Mouse (Mus musculus) layer of hippocampus, postnatal 10 days (tissue): ENCODE measurements at regions not wholly inside any gene's neighbourhood (a gene's known extent, or its start where the extent isn't known, plus 50 kb on each side); places are given as distances from the start of the nearest gene placed in this dataset.

ENCODE experiments used
- DNase-seq, 2 experiments: peaks; one replicate each; pipeline ENCODE4 v3.0.0; 2021; ENCODE audit warnings: low spot score in 2 of 2

DNA sequence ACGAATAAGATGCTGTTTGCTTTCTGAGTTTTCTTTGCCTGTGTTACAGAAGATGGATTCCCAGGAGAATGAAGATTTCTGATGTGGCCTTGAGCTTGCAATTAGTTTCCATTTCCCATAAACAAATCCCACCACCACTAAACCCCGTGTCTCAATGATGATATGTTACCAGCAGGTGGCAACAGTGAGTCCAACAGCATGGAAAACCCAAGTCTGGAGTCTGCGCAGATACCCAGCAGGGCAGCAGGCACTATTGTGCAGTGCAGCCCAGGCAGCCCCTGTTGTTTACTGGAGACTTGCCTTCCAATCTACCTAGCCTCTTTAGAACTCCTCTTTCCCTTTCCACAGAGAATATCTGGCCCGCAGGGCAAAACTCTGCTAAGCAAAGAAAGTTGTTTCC, 62.7 kb downstream of the Bmp2 start:
- DNase-seq: no peak

DNA sequence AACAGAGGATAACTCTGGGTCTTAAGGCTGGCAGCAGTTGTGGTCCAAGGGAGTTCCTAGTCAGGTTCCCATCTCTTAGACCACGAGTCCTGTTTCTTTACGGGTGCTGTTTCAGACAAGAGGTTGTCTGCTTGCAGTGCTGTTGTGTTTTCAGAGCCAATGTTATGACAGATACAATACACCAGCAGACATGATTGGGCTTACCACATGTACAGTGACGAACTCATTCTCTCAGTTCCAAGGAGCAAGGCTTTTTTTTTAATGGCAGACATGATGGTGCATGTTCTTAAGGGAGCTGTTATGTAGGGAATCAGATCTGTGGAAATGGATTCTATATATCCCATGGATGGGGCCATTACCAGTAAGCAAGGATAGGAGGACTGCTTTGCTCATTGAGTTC, 63.3 kb downstream of the Bmp2 start:
- no peak for DNase-seq

DNA sequence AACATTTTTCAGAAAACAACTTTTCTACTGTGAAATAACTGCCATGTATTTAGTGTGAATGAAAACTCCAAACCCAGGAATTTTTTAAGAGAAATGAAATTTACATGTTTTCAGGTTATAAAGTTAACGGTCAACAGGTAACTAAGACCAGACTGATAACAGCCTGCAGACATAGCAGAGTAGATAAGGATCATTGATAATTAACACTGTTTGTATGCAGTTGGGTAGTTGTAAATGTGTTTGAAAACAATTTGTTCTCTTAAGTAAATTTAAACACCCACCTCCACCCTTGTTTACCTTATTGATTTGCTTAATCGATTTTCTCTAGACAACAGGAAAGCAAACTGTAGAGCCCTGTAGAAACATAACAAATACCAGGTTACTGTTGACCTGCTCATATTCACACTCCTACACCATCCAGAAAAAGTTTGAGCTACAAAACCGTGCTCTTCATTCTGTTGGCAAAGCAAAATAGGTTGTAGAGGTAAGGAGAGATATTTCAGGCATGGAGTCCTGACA, 65.4 kb downstream of the Bmp2 start:
- DNase-seq: no peak

DNA sequence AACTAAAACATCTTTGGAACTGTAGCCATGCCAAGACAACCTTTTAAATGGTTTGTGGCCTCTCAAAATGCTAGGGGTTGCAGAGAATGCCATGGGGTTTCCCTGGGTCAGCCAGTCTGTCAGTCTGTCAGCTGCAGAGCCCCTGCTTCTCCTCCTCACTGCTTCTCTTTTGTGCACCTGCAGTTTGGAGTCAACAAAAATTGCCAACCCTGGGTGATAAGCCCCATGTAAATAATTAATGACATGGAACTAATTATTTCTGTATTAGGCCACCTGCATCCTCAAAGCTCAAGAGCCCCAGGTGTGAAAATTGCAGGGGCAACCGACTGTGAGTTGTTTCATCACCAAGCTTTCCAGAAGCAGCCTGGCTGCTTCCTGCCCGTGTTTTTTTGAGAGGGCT, 70.6 kb downstream of the Bmp2 start:
- DNase-seq: no peak

DNA sequence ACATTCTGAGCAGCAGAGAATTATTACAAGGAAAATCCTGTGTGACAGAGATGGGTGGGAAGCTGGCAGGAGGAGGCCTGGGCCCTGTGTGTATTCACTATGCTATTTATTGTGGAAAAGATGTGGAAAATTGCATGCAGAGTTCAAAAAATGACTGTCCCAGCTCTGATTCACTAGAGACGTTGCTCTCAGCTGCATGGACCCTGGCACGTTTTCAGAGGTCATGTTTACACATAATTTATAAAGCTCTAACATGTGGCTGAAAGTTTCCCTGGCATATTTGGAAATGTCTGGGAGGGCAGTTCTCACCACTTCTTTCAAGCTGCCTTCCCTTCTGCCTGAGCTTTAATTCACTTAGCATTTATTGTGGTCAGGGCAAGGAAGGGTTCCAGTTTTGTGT, 73.6 kb downstream of the Bmp2 start:
- DNase-seq: no peak

DNA sequence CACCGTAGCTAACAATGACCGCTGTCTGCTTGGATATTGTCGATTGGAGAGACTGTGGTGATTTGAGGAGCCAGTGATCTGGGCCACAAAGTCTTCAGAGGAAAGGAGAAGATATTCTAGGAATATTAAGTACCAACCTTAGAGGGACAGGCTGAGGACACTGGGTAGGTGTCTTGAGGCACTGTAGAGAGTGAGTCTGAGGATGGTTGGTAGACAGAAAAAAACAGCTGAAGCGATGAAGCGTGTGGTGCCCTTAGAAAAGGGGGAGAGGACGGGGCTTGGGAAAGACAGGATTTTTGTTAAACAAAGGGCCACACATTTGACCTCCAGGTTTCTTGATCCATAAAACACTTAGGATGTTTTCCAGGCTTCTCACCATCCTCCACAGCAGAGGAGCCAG, 76.9 kb downstream of the Bmp2 start:
- no peak for DNase-seq

DNA sequence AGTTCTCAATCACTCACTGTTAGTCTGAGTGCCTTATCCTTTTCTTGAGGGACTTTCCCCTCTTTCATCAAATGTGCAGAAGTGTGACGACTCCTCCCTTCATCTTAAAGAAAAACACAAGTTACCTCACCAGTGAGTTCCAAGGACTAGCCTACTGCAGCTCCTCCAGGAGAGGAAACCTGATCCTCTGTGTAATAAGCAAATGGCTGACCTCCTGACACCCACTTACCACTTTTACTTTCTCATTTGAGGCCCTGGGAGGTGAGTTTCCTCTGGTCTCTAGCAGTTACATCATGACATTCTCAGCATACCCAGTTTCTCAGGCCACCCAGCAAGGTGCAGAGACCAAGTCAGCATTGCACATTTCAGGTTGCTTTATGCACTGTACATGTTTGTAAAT, 83.5 kb downstream of the Bmp2 start:
- DNase-seq: no peak

DNA sequence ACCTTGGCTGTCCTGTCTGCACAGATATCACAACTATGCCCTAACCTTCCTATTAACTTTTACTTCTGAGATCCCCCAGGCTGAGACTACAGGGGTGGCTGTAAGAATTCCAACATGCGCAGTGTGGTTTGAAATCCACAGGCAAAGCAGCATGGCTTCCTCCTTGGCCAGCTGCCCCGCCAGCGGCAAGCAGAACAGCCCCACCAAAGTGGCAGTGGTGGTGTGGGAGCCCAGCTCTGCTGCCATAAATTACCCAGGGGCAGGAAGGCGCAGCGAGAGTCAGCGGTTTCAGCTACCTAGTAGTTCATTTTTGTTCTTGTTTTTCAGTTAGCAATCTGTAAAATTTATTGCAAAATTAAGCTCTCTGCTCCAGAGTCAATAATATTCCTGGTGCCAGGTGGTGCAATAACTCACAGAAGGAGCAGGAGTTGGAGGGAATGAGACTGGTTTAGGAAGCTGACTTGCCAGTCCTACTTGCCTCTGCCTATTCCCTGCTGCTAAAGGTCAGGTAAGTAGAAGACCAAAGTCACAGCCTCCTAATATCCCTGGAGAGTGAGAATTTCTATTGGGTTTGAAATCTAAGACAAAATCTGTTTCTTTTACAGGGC, 98.0 kb downstream of the Bmp2 start:
- no peak for DNase-seq

DNA sequence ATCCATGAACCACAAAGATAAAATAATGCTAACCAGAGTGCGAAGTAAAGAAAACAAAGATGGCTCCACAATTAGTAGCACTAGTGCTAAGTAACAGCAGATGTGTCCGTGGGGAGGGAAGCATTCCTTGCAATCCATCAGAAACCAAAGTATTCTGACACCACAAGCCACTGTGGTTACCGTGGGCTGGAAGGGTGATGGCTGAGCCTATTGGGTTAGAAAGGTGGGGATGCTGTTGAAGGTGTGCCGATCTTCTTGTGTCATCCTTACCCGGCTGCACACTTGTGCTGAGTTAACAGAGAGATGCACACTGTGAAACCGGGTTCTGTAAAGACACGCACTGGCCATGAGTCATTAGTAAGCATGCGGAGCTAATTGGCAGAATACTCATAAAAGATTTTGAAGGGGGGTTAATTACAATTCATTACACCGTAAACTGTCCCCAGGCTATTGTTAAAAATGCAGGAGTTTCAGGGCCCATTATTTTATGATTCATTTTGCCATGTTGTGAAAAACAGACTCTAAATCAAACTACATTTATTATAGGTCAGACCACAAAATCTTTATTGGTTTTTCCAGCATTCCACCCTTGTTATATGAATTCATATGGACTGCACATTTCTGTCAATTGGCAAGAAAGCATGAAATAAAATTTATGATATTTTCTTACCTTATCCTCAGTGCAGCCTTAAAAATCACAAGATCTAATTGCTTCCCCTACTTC, 114.5 kb downstream of the Bmp2 start:
- DNase-seq: no peak

DNA sequence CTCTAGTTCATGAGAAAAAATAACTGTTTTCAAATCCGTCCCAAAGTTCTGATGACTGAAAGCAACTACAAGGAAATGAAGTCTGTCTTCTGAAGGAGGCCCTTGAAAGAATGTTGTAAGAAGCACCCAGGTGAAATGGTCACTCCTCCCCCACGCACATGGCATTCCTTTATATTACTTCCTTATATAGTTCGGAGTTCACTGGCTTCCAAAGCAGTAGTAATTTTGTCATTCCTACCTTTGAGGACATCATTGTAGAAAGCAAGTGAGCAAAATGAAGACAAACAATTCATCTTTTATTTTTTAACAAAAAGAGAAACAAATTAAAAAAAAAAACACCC, 115.1 kb downstream of the Bmp2 start:
- no peak for DNase-seq

DNA sequence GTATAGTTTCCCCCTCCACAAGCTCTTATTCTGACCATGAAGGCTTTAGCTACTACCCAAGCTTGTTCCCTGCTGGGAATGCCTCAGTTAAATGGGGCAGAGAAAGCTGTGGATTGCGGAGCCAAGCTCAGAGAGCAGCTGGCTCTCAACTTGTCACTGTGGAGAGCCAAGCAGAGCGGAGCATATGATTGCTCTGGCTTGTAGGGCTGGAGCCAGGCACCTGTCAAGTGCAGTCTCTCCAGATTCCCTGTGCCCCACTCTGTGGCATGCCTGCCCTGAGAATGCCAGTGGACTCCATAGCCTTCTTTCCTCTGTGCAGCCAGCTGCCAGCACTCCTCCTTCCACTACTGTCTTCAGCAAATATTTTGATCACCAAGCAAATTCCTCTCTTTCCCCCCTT, 117.9 kb downstream of the Bmp2 start:
- DNase-seq: peak; percentile 30 to 43

DNA sequence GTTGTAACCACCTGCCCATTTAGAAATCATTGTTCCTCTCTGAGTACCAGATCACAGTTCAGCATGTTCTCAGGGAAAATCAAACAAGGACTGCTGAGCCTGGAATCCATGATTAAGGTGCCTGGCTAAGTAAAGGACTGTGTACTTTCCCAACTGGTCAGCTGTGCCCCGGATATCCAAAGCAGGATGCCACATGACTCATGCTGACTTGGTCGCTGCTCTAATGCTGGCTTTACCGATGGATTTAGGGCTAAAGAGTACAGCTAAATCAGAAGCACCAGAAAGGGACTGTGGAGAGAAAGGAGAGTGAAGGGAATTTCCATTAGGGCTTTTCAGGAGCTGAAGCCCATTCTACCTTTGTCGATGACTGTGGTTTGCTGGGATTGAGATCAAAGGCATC, 119.6 kb downstream of the Bmp2 start:
- no peak for DNase-seq

DNA sequence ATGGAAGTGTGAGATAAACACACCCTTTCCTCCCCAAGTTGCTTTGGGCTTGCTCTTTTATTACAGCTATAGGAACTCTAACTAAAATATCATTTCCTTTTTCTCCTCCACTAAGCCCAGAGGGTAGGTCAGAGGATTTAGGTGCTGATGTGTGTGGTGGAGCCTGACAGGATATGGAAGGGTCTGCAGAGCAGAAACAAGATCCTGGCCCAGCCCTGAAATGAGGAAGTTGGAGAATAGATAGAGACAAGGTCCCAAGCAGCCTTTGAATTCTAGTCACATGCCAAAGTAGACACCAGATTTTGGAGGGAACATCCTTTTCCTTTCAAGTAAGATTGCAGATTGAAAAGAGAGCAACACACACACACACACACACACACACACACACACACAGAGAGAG, 132.4 kb downstream of the Bmp2 start:
- DNase-seq: no peak

DNA sequence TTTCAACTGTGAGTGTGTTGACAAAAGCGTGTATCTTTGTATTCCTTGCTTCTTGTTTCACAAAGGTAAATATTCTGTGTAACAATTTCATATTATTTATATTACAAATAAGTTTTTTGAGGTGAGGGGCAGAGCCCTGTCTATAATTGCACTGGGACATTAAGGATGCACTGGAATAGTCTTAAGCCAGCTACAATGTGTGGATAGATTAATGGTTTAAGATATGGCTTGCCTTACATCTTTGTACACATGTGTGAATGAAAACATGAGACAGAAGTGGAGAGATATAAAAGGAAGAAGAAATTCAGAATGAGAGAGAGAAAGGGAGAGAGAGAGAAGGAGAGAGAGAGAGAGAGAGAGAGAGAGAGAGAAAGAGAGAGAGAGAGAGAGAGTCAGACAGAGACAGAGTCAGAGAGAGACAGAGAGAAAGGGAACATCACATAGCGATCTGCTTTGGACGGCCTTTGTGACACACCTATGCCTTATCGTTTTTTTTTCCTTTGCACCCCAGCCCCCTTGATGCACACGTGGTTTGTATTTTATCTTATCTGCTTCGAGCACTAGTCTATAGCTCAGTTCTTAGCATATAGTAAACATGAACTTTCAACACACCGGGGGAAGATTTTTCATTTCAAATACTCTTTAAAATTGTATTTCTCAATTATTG, 136.3 kb downstream of the Bmp2 start:
- no peak for DNase-seq

DNA sequence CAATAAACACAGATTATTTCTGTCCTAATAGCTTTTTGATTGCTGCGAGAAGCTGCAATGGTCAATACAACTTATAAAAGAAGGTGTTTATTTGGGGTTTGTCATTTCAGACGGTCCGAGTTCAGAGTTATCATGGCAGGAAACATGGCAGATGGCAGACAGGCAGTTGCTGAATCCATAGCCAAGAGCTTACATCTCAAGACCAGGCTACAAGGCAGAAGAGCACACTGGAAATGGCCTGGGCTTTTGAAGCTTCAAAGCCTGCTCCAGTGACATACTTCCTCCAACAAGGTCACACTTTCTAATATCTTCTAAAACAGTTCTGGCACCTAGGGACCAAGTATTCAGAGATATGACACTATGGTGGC, 136.8 kb downstream of the Bmp2 start:
- DNase-seq: no peak

DNA sequence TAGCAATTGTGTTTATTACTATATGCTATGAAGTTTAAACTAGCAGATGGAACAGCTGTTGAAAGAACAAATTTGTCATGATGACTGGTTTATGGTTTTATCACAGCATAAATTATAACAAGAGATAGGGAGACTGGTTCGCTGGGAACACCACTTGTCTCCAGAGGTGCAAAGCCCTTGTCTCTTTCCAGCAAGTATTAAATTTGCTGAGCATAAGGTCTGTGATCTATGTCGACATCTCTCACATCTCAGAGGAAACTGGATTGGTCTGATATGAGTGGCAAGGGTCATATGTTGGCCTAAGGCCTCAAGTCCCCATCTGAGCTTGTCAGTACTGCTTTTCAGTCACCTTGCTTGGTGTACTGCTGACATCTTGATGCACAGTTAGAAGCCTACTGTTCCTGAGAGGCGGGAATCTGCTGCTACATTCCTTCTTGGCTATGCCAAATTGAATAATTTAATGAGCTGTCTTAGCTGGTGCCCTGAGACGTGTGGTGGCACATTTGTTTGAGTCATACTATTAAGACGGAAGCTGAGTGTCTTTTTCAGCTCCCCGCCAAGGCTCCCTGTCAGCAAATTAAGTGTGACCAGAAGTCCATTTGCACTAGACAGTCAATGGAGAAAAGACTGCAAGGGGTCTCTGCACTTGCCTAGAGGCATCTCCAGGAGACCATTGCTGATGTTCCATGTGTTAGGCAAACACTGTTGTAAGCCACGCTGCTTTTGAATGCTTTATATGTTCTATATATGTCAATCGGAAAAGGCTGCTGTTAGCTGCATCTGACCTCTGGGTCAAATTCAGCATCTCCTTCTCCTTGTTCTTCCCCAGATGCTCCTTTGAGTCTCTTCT, 157.0 kb downstream of the Bmp2 start:
- DNase-seq: no peak

DNA sequence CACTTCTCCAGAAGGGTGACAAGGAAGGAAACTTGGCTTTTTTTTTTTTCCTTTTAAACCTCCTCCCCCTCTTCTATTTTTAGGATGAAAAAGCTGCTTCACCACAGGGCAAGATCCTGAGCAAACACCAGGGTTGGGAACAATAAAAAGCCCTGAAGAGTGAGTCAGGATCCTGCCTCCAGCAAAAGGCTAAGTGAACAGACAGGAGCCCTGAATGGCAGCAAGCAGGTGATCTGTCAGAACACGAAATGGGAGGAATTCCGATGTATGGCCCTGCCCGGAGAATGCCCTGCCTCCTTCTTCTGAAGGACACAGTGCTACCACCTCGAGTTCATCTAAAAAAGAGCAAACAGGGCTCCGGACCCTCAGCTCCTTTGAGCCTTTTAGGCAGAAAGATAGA, 164.3 kb downstream of the Bmp2 start:
- no peak for DNase-seq

DNA sequence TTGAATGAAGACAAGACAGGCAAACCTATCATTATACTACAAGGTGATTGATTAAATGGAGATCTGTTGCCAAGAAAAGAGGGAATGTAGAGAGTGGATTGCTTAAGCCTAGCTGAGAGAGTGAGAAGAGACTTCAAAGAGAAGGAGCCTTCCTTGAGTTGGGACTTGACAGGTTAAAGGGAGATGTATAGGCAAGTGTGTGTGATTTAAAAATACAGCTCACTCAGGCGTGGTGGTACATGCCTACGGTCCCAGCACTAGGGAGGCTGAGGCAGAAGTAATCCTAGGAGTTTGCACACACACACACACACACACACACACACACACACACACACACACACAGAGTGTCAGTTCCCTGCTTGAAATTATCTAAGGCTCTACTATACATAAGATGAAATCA, 165.1 kb downstream of the Bmp2 start:
- DNase-seq: no peak

DNA sequence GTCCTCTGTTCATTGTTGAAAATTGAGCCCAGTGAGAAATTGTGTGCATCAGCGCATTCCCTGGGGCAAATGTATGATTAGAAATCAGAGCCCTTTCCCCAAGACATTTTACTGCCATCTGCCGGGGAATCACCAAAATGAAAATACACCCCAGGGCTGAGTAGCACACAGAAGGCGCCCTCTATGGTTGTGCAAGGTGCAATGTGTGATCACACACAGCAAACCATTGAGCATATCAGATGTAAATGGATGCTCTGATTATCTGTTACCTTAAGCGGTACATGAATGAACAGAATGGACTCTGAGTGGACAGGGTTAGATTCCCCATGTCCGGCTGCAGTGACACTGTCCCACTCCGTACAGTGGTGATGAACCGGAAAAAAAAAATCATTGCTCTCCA, 172.4 kb downstream of the Bmp2 start:
- DNase-seq: peak; percentile 26 to 41

DNA sequence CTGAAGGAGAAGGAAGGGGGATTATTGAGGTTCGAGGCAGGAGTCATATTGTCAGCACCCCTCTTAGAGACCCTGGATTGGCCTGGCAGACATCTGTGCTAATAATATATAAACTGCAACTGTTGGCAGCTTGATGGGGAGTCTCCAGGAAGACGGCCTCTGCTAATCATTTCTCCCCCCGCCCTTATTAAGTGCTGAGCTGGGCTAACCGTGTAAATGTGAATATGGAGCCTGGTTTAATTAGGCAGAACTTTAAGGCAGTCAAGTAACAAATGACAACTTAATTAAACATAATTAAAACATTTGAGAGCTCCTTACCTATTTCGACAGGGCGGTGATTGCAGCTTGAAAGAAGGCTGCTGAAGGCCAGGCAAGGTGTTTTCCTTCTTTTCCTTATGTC, 172.8 kb downstream of the Bmp2 start:
- DNase-seq: no peak

DNA sequence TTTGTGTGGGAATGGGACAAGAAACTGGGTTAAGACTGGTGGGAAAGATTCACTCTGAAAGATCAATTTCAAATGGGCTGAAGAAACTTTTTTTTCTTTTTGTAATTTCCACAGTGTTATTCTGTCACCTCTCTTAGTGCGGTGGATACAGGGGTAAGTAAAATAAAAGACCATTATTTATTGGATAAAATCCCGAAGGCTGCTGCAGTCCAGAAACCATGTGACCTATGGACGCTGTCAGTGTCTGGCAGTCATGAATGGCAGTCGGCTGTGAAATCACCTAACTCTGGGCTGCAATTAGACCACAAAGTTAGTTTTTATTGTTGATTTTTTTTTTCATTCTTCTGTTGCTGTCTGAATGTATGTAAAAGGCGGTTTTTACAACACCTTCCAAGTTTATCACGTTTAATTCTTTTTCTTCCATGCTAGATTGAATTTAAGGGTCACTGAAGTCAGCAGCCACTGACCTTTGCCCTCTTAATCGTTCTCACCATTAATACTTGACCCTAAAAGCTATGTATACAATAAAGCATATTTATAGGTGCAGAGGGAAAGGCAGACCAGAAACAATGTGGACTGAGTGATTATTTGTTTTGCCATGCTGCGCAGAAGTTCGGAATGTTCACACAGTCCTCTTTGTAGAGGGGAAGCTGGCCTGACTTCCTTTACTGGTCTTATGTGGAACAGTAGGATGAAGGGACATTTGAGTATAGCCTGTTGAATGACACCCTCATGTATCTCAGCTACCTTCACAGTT, 182.7 kb downstream of the Bmp2 start:
- no peak for DNase-seq
